Mouse (Mus musculus) ovary, postnatal 14 days (tissue): ENCODE measurements around the gene Dhcr24.

Experiments used
- DNase-seq: peaks from one replicate; pipeline ENCODE4 v3.0.0; 2022; ENCODE audit warnings: low spot score

Dhcr24 gene

DNA sequence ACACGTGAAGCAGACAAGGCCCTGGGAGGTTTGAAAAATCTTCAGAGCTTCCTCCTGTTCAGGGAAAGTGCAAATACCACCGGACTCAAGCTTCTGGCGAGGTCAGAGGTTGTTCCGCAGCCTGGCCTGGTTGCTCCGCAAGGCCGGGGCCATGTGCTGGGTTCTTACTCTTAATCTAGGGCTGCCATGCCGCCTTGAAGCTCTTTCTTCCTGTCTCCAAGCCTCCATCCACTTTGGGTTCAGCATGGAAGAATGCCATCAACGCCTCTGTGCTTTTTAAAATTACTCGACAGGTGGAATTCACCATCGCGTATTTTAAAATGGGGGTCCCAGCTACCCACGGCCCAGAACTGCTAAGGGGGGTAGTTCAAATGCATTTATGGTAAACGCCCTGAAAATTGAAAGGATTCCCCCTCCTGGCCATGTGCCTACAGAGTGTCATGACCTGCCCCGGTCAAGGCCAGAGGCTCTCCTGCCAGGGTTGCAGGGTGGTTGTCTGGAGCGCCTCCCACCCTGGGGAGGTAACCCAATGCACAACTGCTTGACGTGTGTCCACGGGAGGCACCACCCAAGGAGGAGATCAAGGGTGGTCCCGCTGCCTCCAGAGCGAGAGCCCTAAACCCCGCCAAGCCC is 509 bp upstream of the Dhcr24 start:
- DNase-seq, result no peak

DNA sequence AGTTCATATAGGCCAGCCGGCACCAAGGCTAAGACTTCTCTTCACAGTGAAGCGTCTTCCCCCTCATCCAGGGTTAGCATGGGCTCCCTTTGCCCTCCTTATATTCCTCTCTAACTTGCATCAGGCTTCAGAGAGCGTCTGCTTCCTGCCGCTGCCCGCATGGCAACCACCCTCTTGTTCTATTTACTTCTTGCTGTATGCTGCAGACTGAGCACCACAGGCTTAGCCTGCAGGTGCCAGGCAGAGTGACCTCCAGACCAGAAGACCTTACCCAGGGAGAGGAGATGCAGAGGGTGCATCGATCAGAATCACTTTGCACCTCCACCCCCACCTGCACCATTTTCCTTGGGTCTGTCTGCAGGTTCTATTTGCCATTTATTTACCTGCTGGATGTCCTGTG is 1.2 kb downstream of the Dhcr24 start:
- DNase-seq, result no peak

DNA sequence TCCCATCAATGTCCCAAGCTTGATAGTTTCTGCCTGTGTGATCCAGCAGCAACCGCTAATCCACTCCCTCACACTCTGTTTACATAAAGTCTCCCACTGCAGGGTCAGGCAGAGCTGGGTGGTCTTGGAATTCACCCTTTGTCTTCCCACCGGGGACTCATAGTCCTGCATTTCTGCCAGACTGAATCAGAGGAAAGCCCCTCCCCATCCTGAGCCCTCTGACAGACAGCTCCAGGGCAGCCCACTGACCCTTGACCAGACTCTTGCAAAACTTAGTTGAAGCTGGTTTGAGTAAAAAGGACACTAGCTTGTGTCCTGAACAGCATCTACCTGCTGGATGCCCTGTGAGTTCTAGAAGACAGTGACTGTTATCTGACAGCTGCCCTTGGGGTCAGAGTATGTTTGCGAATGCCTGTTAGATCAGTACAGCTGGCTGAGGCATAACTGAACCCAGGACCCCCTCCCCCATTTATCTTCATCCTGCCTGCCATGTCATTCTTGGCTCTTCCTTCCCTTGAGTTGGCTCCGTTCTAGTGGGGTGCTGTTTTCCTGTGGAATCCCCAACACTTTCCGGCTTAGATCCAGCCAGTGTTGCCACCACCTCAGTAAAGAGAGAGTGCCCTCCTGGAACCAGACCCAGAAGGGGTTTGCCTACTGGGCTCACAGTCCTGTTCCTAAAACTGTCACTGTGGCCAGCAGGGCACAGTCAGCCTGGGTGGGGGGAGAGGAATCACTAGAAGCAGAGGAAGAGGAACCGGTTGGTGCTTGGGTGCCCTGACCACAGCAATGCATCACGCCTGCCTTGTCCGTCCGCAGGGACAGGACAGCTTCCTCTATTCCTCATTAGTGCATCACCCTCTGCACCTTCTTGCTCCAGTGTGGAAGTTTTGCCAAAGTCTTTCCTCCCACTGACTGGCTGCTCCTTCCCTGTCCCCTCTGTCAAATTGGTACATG is 2.3 kb downstream of the Dhcr24 start:
- DNase-seq, result no peak

DNA sequence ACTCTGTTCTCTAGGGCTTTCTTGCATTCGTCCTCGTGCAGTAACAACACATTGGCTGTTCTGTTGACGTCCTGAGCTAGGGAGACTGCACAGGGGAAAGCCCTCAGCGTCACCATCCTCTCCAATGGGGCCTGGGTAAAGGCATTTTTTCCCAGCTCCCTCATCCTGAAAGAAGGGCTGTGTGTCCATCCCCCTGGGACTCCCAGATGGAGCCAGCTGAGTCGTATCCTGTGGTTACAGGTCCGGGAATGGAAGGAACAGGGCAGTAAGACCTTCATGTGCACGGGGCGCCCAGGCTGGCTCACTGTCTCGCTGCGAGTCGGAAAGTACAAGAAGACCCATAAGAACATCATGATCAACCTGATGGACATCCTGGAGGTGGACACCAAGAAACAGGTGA is 3.3 kb downstream of the Dhcr24 start:
- DNase-seq, result no peak

DNA sequence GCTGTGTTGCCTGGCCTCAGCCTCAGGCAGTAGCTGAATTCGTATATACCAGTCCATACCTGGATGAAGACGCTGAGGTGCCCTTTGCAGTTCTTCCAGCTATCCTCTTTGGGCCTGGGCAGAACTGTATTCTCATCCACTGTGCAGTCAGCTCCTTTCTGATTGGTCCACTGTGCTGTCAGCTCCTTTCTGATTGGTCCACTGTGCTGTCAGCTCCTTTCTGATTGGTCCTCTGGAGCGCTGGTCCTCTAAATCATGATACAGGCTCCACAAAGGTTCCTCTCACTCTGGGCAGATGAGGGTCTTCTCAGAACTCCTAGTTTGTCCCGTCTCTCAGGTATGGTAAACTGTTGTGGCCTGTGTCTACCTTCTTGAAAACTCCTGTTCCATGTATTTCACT is 8.8 kb downstream of the Dhcr24 start:
- no peak for DNase-seq

DNA sequence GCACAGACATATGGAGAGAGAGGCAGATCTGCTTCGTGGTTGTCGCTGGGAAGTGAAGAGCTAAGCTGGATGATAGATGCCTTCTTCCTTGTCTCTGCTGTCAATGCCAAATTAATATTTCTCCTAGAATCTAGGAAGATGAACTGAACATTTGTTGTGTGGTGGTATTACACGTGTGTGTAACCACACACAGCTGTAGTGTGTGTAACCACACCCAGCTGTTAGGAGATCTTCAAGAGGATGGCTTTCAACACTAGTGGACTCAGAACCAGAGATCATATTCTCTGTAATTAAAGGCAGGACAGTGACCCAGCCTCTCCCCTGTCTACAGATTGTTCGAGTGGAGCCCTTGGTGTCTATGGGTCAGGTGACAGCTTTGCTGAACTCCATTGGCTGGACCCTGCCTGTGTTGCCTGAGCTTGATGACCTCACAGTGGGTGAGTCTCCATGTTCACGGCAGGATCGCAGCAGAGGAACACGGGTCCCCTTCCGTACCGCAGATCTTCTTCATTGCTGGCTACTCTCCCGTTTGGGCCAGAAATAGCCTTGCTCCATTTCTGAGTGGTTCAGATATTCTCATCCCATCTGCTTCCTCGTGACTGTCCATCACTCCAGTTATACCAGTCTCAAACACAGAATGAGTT is 10.4 kb downstream of the Dhcr24 start:
- DNase-seq, result no peak

DNA sequence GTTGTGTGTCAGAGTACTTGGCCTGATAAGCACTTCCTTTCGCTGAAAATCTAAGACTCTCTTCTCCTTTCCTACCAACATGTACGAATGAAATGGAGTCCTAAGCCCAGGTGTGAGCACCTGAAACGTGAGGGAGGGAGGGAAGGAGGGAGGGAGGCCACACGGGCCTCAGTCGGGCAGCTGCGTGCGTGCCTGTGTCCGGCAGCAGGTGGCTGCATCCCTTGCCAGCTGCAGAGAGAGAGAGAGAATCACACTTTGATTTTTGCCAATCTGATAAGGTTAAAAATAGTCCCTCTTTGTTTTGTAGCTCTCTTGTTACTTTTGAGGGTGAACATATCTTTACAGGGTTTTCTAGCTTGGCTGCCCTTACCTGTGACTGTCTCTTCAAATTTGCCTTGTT is 14.2 kb downstream of the Dhcr24 start:
- DNase-seq, result no peak

DNA sequence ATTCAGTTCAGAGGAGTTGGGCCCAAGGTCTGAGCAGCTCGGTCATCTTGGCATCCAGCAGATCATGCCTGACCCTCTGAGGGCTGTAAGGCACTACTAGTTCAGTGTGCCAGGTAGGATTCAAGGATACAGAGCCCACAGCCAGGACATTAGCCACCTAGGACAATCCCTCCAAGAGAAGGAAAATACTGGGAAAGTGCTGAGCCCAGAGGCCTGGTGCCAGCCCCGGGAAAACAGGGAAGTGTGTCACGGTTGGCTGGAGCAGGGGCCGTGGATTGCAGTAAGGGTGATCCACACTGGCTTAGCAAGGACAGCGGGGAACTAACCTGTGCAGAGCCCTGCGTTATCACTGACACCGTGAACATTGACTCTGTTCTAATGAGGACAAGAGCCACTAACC is 16.7 kb downstream of the Dhcr24 start:
- DNase-seq, result no peak

DNA sequence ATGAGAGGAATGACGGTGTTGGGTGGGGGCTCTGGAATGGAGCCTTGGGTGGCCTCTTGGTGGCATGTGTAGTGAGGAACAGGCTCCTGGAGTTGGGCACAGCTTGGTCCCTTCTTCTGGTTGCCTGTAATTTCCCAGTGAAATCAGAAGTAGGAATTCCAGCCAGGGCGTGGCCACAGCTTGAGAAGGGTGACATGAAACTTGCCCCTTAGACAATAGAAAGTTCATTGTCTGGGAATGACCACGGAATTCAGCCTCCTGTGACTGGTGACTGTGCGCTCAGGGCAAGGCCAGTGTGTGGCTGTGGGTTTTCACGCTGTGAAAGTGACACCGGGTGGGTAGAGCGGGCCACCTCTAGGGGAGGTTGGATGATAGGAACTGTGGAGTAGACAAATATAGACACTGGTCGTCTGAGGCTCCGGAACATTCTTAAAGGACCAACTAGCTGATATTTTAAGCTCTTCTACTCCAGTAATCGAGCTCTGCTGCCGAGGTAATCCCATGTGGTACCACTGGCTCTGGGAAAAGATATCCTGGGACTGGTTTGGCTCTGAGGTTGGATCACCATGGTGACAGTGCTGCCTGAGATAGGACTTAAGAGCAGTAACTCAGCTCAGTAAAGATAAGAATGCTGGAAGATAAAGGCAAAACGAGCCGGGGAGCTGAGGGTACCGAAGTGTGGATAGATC is 20.5 kb downstream of the Dhcr24 start:
- no peak for DNase-seq

DNA sequence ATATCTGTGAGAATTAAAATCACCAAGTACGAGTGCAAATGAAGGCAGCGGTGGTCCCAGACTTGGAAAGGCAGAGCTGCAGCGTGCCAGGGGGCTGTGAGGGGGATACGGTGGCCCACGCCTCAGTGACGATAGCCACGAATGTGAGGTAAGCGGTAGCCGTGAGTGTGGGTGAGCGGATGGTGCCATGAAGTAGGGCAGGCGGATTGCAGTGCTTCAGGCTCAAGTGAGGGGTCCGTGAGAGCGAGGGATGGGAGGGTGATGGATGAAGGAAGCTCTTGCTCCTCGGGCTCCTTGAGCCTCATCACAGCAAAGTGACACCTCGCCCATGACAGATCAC is 21.0 kb downstream of the Dhcr24 start:
- no peak for DNase-seq

DNA sequence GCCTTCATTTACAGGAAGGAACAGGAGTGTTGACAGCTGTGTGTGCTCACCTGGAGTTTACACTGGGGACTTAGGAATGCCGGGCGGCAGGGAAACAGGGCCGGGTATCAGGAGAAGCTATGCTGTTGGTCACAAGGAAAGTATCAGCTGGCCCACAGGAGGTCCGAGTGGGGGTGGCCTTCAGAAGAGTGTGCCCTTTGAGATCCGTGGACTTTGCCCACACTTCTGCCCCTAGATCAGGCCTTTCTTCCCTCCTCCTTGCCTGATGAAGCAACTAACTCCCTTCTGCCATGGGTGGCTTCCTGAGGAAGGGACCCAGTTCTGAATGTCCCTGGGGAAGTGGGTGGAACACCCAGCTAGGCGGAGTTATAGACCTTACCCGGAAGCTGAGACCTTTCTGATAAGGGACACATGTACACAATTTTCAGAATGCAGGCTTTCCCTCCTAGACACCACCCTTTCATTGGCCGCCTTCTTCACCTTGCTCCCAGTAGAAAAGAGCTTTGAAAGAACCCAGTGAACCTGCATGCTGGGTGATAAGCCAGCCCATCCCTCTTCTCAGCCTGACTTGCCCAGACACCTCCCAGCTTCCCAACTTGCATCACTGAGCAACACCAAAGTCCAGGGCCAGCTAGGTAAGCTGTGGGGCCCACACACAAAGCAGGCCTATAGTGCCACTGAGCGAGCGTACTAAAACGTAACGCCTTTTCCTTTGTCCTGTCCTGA is 21.8 kb downstream of the Dhcr24 start:
- DNase-seq, result no peak

DNA sequence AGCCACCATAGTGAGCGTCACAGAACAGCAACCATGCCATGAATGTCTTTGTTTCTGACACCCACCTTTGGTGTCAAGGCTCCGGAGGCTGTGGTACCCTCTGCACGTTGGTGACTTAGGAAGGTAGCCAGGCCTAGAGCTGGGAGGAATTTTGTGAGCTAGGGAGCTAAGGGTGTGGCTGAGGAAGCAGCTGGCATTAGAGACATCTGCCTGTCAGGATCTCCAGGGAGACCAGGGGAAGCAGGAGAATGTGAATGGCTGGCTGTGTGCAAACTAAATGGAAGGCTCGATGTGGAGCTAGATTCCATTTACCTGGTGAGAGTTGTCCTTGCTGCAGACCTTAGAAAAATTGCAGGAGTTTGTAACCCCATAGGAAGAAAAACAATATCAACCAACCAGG is 23.8 kb downstream of the Dhcr24 start:
- no peak for DNase-seq

DNA sequence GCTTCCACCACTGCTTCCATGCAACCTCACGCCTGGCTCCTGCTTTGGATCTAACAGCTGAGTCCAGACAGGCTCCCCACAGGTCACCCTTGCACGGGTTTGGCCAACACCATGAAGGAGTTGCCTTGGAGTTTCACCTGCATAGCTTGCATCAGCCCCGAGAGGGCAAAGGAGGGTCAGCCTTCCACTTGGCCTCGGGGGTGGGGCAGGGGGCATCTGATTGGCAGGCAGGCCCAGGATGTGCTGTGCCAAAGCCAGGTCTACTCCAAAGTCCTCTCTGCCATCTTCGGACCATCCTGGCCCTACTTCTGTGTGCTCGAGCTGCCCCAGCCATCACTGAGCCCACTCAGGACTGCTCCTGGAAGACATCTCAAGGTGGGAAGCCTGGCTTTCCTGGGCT is 26.2 kb downstream of the Dhcr24 start:
- DNase-seq, result no peak

DNA sequence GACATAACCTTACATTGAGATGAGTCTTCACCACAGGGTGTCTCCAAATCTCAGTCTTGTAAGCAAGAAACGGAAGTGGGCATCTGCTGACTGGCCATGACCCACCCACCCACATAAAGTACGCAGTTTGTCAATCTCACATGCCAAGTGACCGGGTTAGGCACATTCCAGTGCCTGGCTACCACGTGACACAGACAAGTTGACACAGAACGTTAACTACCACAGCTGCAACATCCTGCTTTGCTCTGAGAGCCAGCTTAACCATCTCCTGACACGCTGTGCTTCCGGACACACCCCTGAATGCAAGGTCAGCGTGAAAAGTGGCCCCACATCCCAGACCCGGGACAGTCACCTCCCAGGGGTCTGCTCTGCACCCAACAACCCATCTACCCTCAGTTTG is 29.3 kb downstream of the Dhcr24 start:
- no peak for DNase-seq

DNA sequence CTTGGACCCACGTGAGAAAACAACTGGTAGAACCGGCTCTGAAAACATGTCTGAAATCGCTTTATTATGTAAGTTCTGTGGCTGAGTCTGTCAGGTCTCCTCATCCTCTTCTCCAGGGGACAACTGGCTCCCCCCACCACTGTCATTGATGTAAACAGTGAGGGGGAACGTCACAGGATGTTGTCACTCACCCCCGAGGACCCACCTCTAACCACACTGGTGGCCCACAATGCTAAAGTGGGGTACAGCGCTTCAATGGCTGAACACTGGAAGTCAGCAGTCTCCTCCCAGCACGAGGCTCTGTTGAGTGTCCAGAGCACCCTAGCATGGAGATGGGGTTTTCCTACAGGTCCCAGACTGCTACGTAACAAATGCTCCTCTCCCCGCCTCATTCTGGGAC is 30.0 kb downstream of the Dhcr24 start:
- DNase-seq, result no peak

DNA sequence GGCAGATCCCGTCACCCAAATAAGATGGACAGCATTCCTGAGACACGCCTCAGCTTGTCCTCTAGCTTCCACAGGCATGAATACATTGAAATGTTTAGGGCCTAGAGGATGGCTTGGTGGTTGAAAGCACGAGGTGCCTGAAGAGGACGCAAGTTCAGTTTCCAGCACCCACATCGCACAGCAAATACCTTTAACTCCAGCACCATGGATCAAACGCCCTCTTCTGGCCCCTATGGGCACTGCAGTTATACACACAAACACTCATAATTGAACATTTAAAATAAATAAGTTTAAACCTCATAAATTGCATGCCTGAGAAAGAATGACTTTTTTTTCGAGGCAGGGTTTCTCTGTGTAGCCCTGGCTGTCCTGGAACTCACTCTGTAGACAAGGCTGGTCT is 32.8 kb downstream of the Dhcr24 start:
- DNase-seq, result no peak

DNA sequence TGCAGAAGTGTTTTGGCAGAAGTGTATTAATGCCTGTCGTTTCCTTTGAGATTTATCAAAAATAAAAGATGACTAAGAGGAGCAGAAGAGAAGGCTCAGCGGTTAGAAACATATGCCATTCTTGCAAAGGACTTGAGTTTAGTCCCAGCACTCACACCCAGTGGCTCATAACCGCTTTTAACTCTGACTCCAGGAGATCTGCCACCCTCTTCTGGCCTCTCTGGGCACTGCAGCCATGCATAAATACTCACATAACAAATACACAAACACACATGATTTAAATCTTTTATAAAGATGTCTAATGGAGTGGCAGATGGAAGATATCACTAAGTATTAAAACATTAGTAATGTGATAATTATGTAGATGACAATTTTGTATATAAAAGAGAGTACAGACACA is 35.4 kb downstream of the Dhcr24 start:
- no peak for DNase-seq

DNA sequence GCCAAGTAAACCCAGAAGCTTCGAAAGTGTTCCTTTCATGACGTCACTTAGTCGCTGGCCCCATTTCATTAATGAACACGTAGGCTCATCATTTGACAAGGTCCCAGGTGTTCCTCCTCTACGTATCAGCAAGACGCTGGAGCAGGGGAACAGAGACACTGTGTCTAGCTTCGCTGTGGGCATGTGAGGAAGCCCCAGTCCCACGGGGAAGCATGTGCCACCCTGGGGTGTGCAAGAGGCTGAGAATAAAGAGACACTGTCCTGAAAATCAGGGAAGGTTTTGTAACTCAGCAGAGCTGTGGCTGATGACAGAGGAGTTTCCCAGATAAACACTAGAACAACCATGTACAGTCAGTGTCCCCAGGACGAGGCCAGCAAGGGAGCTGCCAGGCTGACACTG is 36.2 kb downstream of the Dhcr24 start:
- no peak for DNase-seq

DNA sequence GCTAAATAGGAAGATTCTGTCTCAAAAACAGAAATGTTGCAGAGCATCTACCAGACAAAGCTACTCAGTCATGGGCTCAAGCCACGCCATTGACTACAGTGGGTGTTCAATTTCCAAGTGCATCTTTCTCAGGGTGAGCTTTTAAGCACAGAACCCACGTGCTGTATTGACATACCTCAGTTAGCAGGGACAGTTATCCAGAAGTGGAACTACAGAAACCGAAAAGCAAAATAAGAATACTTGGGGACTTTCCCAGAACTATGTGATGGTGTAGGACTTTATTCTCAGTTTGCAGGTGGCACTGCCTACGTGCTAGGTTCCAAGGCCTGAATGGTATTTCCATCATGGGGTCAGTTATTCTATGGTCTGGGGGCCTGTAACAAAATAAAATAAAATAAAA is 36.9 kb downstream of the Dhcr24 start:
- no peak for DNase-seq

DNA sequence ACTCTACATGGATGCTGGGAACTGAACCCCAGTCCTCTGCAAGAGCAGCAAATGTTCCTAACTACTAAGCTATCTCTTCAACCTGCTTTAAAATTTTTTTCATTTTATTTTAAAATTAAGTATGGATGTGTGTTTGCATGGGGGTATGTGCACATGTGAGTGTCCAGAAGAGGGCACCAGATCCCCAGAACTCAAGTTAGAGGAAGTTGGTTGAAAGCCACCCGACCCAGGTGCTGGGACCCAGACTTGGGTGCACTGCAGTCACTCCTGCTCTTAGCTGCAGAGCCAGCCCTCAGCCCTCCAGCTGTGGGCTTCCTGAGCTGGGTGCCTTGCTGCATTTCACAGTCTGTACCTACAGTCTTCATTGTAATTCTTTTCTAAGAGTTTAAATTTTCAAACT is 38.6 kb downstream of the Dhcr24 start:
- no peak for DNase-seq

DNA sequence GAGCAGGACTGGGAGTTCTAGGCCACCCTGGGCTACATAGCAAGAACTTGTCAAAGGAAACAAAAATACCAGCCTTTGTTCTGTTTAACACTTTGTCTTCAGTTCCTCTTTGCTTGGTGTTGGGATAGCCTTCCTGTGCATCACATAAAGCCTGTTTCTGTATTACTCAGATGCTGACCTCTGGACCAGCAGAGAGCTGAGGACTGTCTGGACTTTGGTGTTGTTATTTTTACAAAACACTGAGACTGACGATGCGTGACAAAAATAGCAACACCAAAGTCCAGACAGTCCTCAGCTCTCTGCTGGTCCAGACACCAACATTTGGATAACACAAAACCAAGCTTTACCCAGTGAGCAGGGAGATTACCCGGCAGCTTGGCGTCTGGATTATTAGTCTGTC is 39.9 kb downstream of the Dhcr24 start:
- no peak for DNase-seq
